Mouse (Mus musculus) adrenal gland, adult (tissue): ENCODE data around the gene Frk.
"Not testable (repeated sequence)": the region's sequence is repeated elsewhere in the genome, so short reads cannot be mapped to it uniquely, and the experiment has no call there.

ENCODE experiments used
- DNase-seq, 2 experiments: peaks; one replicate each; pipeline ENCODE4 v3.0.0; 2022 to 2023; ENCODE audit warnings: low spot score in 1 of 2; ENCODE audit not compliant: inconsistent age in 2 of 2

Frk gene

DNA sequence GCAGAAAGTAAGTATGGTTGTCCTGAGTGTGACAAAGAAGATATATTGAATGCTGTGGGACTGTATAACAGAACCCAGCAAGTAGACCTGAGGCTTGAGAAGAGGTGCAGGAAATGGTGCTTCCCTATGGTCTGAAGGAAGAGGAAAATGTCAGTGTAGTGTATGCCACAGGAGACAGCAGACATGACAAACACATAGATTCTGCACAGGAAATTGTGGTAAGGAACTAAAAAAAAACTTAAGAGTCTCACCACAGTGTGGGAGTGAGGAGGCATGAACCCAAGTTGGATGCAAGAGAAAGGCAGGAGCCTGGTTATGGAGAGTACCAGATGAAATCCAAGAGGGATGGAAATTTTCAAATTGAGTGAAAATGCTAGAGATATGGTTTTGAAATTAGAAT, 132.3 kb downstream of the Frk start:
- DNase-seq, result no peak

DNA sequence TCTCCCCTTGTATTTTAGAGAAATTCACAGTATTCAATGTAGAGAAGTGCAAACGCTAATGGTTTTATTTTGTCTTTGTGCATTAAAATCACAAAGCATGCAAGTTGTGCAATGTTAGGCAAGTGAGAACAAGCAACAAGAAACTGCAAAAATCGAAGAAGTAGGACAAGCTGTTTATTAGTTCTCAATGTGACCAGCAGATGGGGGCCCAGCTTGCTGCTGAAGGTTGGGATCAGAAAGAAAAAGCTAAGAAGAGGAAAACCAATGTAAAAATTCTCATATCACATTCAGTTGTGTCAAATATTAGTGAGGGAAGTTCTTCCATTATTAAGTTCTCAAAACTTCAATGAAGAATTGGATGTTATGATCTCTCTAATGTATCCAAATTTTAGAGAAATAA, 134.0 kb downstream of the Frk start:
- DNase-seq, result peak in 1 of 2 experiments; percentile 40

DNA sequence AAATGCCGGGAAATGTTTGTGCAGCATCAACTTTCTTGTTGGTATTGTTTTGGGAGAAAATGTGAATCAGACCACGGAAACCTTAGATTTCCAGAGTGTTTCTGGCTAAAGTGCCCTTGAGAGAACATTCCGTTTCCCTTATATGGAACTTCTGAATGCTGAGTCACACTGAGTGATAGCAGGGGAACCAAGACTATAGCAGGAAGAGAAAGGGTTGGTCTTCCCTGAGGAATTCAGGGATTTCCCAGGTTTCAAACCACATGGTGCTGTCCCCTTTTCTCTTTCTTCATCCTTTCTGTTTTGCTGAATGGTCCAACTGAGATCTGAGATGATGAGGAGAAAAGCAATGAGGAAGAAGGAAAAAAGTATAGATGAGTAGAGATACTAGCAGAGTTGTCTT, 135.3 kb downstream of the Frk start:
- peak; percentile 9 to 44 for DNase-seq

DNA sequence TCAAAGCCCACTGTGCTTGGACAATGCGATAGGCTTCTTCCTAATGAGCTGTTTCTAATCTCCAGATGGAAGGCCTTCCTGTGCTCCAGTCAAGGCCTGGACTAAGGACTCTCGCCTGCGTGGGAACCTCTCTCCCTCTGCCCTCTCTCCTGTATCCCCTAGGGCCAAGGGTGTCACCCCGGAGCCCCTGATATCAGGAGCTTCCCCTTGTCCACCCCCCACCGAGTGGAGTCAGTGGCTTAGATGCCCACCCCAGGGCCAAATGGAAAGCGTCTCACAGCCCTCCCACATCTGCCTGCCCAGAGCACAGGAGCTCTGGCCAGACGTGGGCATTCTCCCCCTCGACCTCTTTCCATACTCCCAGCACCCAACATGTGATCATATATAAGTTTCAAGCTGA, 137.3 kb downstream of the Frk start:
- DNase-seq, result not testable (repeated sequence)

DNA sequence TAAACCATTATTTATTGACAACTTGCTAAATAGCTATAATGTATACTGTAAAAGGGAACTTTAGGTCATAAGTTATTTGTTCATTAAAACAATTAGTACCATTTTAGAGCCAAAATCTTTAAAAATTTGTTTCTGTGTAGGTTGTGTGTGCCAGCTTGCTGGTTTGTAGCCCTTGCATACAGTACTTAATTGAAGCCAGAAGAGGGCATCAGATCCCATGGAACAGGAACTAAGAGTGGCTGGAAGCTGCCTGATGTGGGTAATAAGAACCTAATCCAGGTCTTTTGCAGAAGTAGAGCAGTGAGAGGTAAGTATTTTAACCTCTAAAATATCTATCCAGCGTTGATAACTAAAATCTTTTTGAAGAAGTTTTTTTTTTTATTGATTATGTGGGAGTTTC, 155.0 kb downstream of the Frk start:
- DNase-seq, result peak in 1 of 2 experiments; percentile 33
